27 mouse cellular contexts compared by ENCODE assay signal in genomic region chr5:63675934-63676333, GRCm38 (mm10). TPM values are rescaled to one million over a fixed set of nuclear protein-coding genes. Genes with fewer than 3 reads are reported as not detected.
"Had no signal": no experiment of that assay in that cellular context is flagged by ENCODE, and none has a peak within 500 bp of the region (broad histone marks: within the 10 kb centered on the region; RNA-seq: fewer than 3 reads in every experiment).

No protein-coding gene starts in this region.

- H3K4me3 ChIP-seq: left cerebral cortex, adult 2 months; limb, embryonic 13.5 days; liver, embryonic 12.5 days; liver, embryonic 15.5 days; lung, embryonic 15.5 days; megakaryocyte, embryonic 14.5 days; midbrain, embryonic 10.5 days; midbrain, embryonic 13.5 days; myocyte; neural tube, embryonic 13.5 days; stomach, embryonic 15.5 days had no signal

- H3K4me2 ChIP-seq: limb, embryonic 13.5 days; liver, embryonic 12.5 days; liver, embryonic 15.5 days; lung, embryonic 15.5 days; midbrain, embryonic 13.5 days; neural tube, embryonic 13.5 days; stomach, embryonic 15.5 days had no signal

- DNase-seq: layer of hippocampus, postnatal 36 days; liver; lung, adult 18-20 months; lung, postnatal 10 days; lung, postnatal 36 days; retina, postnatal 1 day; right cerebral cortex, postnatal 25 days; spleen, adult 18-20 months; thymus, postnatal 25 days had no signal

- H3K9me3 ChIP-seq: limb, embryonic 13.5 days; liver, embryonic 12.5 days; liver, embryonic 15.5 days; lung, embryonic 15.5 days; midbrain, embryonic 10.5 days; midbrain, embryonic 13.5 days; neural tube, embryonic 13.5 days; stomach, embryonic 15.5 days had no signal

- H3K36me3 ChIP-seq: limb, embryonic 13.5 days; liver, embryonic 12.5 days; liver, embryonic 15.5 days; lung, embryonic 15.5 days; midbrain, embryonic 10.5 days; midbrain, embryonic 13.5 days; neural tube, embryonic 13.5 days; stomach, embryonic 15.5 days had no signal

- H3K9ac ChIP-seq: limb, embryonic 13.5 days; liver, embryonic 12.5 days; liver, embryonic 15.5 days; lung, embryonic 15.5 days; midbrain, embryonic 13.5 days; neural tube, embryonic 13.5 days; stomach, embryonic 15.5 days had no signal

- ATAC-seq: hindbrain, postnatal 0 days; inflammation-experienced regulatory T-cells, adult 6 months; intestine, embryonic 16.5 days; liver, embryonic 12.5 days; midbrain, embryonic 13.5 days; midbrain, embryonic 16.5 days had no signal

- H3K27me3 ChIP-seq: limb, embryonic 13.5 days; liver, embryonic 12.5 days; liver, embryonic 15.5 days; lung, embryonic 15.5 days; megakaryocyte, embryonic 14.5 days; midbrain, embryonic 13.5 days; neural tube, embryonic 13.5 days; stomach, embryonic 15.5 days had no signal

- H3K27ac ChIP-seq: hindbrain, postnatal 0 days; left cerebral cortex, adult 2 months; limb, embryonic 13.5 days; liver, embryonic 12.5 days; liver, embryonic 15.5 days; lung, embryonic 15.5 days; midbrain, embryonic 10.5 days; midbrain, embryonic 13.5 days; neural tube, embryonic 13.5 days; stomach, embryonic 15.5 days had no signal

- H3K4me1 ChIP-seq: limb, embryonic 13.5 days; liver, embryonic 12.5 days; liver, embryonic 15.5 days; lung, embryonic 15.5 days; megakaryocyte, embryonic 14.5 days; midbrain, embryonic 10.5 days; midbrain, embryonic 13.5 days; neural tube, embryonic 13.5 days; stomach, embryonic 15.5 days had no signal

RNA-seq across cellular contexts. Expression of gene Nwd2, which starts 27.0 kb away (rescaled TPM):
- total RNA-seq: monocyte, adult 5-6 weeks; neutrophil, adult 5-6 weeks had no signal
- polyA plus RNA-seq: liver, embryonic 12.5 days; liver, embryonic 15.5 days; thymus, postnatal 0 days had no signal
